Mouse (Mus musculus): ENCODE measurements around the gene Fbxl21. TPM values are rescaled to one million over a fixed set of nuclear protein-coding genes. Genes with fewer than 3 reads are reported as not detected.

Fbxl21 gene
- polyA plus RNA-seq, 1 experiment from 2014 or later: 2.6 TPM

DNA sequence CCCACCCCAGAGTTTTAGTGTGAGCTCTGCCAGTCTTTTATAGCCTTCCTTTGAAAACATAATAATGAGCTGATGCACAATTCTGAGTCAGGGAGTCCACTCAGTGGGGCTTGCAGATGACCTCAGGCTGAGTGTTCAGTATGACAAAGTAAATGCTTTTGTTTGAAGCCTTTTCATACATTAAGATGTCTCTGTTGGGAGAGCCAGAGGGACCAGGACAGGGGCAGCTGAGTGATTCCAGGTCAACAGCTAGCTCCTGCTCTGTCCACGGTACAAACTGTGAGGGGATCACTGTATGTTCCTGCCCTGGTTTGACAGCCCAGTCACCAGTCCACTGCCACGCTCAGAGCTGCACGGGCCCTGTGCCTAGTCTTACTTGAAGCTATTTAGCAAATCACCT is 60.4 kb downstream of the Fbxl21 start:
- no peaks in the 10 kb centered on the region for H3K27me3 ChIP-seq
- H3K4me2 ChIP-seq: no peak overlapping the region
- H3K36me3 ChIP-seq: no peaks in the 10 kb centered on the region
- no peak for ATAC-seq (ENCODE audit: low FRiP score, low read depth)
- H3K4me1 ChIP-seq (replicated peaks): peaks cover 21% of the 10 kb centered on the region
- no peak overlapping the region for H3K4me3 ChIP-seq
- H3K9me3 ChIP-seq: no peaks in the 10 kb centered on the region
- WGBS: 20% methylated on average over 3 of the region's 3 CpGs
- no peak overlapping the region for H3K27ac ChIP-seq (replicated peaks)
- no peak overlapping the region for H3K9ac ChIP-seq

DNA sequence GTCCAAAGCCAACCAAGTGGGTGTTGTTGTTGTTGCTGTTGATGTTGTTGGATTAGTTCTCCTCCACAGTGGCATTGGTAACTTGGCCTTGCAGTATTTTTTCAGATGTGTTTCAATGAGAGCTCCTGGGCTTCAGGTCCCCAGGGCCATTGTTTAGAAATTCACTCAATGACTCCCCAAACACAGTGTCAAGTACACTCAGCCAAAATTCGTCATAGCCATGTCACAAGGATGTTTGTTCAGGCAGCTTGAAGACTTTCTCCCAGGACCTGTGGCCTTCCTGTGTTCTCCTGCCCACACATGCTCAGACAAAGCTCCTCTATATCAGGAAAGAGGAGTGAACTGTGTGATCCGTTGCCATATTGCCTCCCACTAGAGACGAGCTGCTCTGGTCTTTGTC is 63.8 kb downstream of the Fbxl21 start:
- WGBS: 91% methylated on average over 3 of the region's 3 CpGs
- ATAC-seq (ENCODE audit: low FRiP score, low read depth): no peak
- Histone ChIP-seq H3K9ac (no peak overlapping the region), H3K27me3 (no peaks in the 10 kb centered on the region), H3K4me3 (no peak overlapping the region), H3K27ac (replicated peaks) (no peak overlapping the region), H3K36me3 (no peaks in the 10 kb centered on the region), H3K9me3 (no peaks in the 10 kb centered on the region), H3K4me1 (replicated peaks) (peaks cover 18% of the 10 kb centered on the region), H3K4me2 (no peak overlapping the region)

Other genes with a start within 250 kb of the Fbxl21 start
- 6.2 and 19.7 TPM in 2 replicates for gene Cxcl14, start 225.9 kb upstream of the Fbxl21 start, polyA plus RNA-seq (2015; fragmentation: Nextera tagmentation; extraction: Ambion mirVana)
- not detected in 2 replicates for gene Gm3045, start 95.9 kb upstream of the Fbxl21 start, polyA plus RNA-seq (2015; fragmentation: Nextera tagmentation; extraction: Ambion mirVana)
- gene Slc25a48, start 84.1 kb upstream of the Fbxl21 start, polyA plus RNA-seq (2015; fragmentation: Nextera tagmentation; extraction: Ambion mirVana): not detected in 2 replicates
- not detected in 2 replicates for gene Il9, start 40.2 kb upstream of the Fbxl21 start, polyA plus RNA-seq (2015; fragmentation: Nextera tagmentation; extraction: Ambion mirVana)
- gene Lect2, start 26.0 kb downstream of the Fbxl21 start, polyA plus RNA-seq (2015; fragmentation: Nextera tagmentation; extraction: Ambion mirVana): 0.18 TPM in 1 of 2 replicates, not detected in the other
- gene Tgfbi, start 87.1 kb downstream of the Fbxl21 start, polyA plus RNA-seq (2015; fragmentation: Nextera tagmentation; extraction: Ambion mirVana): 5.6 and 7.7 TPM in 2 replicates
- gene Smad5, start 180.5 kb downstream of the Fbxl21 start, polyA plus RNA-seq (2015; fragmentation: Nextera tagmentation; extraction: Ambion mirVana): 20.2 and 20.8 TPM in 2 replicates
- gene Gm45623, start 231.4 kb downstream of the Fbxl21 start, polyA plus RNA-seq (2015; fragmentation: Nextera tagmentation; extraction: Ambion mirVana): 2.4 and 3.2 TPM in 2 replicates